Mouse (Mus musculus) heart, embryonic 11.5 days (tissue): ENCODE results near the gene Dlgap5. TPM values are rescaled to one million over a fixed set of nuclear protein-coding genes. Genes with fewer than 3 reads are reported as not detected.
"Not testable (repeated sequence)": the region's sequence is repeated elsewhere in the genome, so short reads cannot be mapped to it uniquely, and the experiment has no call there.

ENCODE experiments used
- ATAC-seq: fragments of 200-750 bp; cut with Nextera tagmentation; replicated peaks from 2 replicates; pipeline ENCODE4 v1.8.0; 2017; ENCODE audit warnings: moderate library complexity; ENCODE audit not compliant: insufficient number of reproducible peaks, low FRiP score, low TSS enrichment
- H3K27ac ChIP-seq: fragments of 300-500 bp; sonication (generic); 2 replicates; pipeline ENCODE4 v1.5.1; 2014; ENCODE audit warnings: mild to moderate bottlenecking, low read depth, low read length
- H3K27me3 ChIP-seq: fragments of 300-500 bp; sonication (generic); 2 replicates; pipeline ENCODE4 v1.6.1; 2014; ENCODE audit warnings: mild to moderate bottlenecking, low read length, mixed read lengths; ENCODE audit not compliant: control insufficient read depth, insufficient read depth
- H3K36me3 ChIP-seq: fragments of 300-500 bp; sonication (generic); 2 replicates; pipeline ENCODE4 v1.6.1; 2014; ENCODE audit warnings: mild to moderate bottlenecking, low read length, moderate library complexity, mixed read lengths; ENCODE audit not compliant: control insufficient read depth, insufficient read depth
- H3K4me1 ChIP-seq: fragments of 300-500 bp; sonication (generic); 2 replicates; pipeline ENCODE4 v1.6.1; 2014; ENCODE audit warnings: low read length; ENCODE audit not compliant: control insufficient read depth, insufficient read depth
- H3K4me2 ChIP-seq: fragments of 300-500 bp; sonication (generic); 2 replicates; pipeline ENCODE4 v1.6.1; 2014; ENCODE audit warnings: mild to moderate bottlenecking, moderate library complexity
- H3K4me3 ChIP-seq: fragments of 300-500 bp; sonication (generic); 2 replicates; pipeline ENCODE4 v1.5.1; 2014; ENCODE audit warnings: low read depth, low read length
- H3K9ac ChIP-seq: fragments of 300-500 bp; sonication (generic); 2 replicates; pipeline ENCODE4 v1.6.1; 2014; ENCODE audit warnings: mild to moderate bottlenecking, low read depth, low read length, moderate library complexity
- H3K9me3 ChIP-seq: fragments of 300-500 bp; sonication (generic); replicated peaks from 2 replicates; pipeline ENCODE4 v1.6.1; 2016; ENCODE audit warnings: low read length; ENCODE audit not compliant: control insufficient read depth
- WGBS: fragments of 180-500 bp; shearing (Covaris S2); extraction: QIAGEN DNeasy Blood & Tissue Kit; methylation state at CpG from one replicate; pipeline ENCODE4 v1.1.7; 2014; ENCODE audit not compliant: insufficient replicate concordance; 5-methylcytosine and 5-hydroxymethylcytosine counted together
- polyA plus RNA-seq: library from polyadenylated mRNA; unstranded; fragments of >200 nt; fragmentation: Nextera tagmentation; extraction: Ambion mirVana; gene quantifications from 2 replicates; pipeline ENCODE4 v1.2.1, GENCODE M21; 2014

The Dlgap5 gene
- 47.8 and 47.9 TPM in 2 replicates for polyA plus RNA-seq

- ATAC-seq, result peak; percentile 92
- peak within 1 kb of the TSS; percentile 77 for H3K9ac ChIP-seq
- H3K27me3 ChIP-seq, result no peaks in the 10 kb centered on the region
- peaks cover 10% of the 10 kb centered on the region for H3K4me1 ChIP-seq
- no peaks in the 10 kb centered on the region for H3K9me3 ChIP-seq
- peaks cover 5% of the 10 kb centered on the region; the same call in 1 of the 2 replicates for H3K36me3 ChIP-seq
- no peak within 1 kb of the TSS for H3K27ac ChIP-seq
- peak within 1 kb of the TSS; percentile 78 for H3K4me2 ChIP-seq
- 2% methylated on average over 35 of the region's 36 CpGs for WGBS
- H3K4me3 ChIP-seq, result peak within 1 kb of the TSS; percentile 78
These were observed at the start of gene Dlgap5 for GRCm38 (mm10) chr14:47417775-47418665. Dlgap5 (minus strand) TSS chr14:47418407.

- 47% methylated on average over 7 of the region's 7 CpGs for WGBS
These were observed 47.4 kb upstream of the Dlgap5 start for GRCm38 (mm10) chr14:47465468-47466175.

DNA sequence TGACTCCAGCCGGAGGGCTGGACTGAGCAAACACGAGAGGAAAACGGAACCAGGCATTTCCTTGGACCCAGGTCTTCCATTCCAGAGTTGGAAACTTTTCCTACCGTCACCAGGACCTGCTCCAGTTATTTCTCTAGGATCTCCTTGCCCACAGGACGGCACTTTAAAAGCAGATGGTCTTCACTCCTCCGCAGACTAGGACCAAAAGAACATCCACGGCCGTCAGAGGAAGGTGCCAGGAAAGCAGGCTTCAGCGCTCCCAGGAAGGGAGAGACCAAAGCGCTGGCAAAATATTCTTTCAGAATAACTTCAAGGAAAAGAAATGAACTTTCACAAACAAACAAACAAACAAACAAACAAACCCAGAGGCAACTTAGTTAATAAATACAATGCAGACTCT is 46.2 kb upstream of the Dlgap5 start:
- no peak for ATAC-seq
- H3K27ac ChIP-seq, result no peak overlapping the region
- no peaks in the 10 kb centered on the region for H3K9me3 ChIP-seq
- H3K36me3 ChIP-seq, result no peaks in the 10 kb centered on the region
- no peak overlapping the region for H3K4me2 ChIP-seq
- H3K4me3 ChIP-seq, result no peak overlapping the region
- H3K9ac ChIP-seq, result no peak overlapping the region
- WGBS, result 80% methylated on average over 10 of the region's 10 CpGs
- H3K4me1 ChIP-seq, result no peaks in the 10 kb centered on the region
- H3K27me3 ChIP-seq, result no peaks in the 10 kb centered on the region

More at GRCm38 (mm10) chr14:47465468-47466175, 47.4 kb upstream of the Dlgap5 start:
- no peak for ATAC-seq
- Histone ChIP-seq H3K4me2 (no peak overlapping the region), H3K4me1 (no peaks in the 10 kb centered on the region), H3K36me3 (no peaks in the 10 kb centered on the region), H3K9me3 (no peaks in the 10 kb centered on the region), H3K27me3 (no peaks in the 10 kb centered on the region), H3K4me3 (no peak overlapping the region), H3K9ac (no peak overlapping the region), H3K27ac (no peak overlapping the region)

GRCm38 (mm10) chr14:47462877-47463460 is 44.8 kb upstream of the Dlgap5 start:
- Histone ChIP-seq H3K9me3 (no peaks in the 10 kb centered on the region), H3K36me3 (no peaks in the 10 kb centered on the region), H3K27ac (no peak overlapping the region), H3K9ac (no peak overlapping the region), H3K4me2 (no peak overlapping the region), H3K4me3 (no peak overlapping the region), H3K27me3 (no peaks in the 10 kb centered on the region), H3K4me1 (no peaks in the 10 kb centered on the region)
- 72% methylated on average over 9 of the region's 9 CpGs for WGBS
- no peak for ATAC-seq

DNA sequence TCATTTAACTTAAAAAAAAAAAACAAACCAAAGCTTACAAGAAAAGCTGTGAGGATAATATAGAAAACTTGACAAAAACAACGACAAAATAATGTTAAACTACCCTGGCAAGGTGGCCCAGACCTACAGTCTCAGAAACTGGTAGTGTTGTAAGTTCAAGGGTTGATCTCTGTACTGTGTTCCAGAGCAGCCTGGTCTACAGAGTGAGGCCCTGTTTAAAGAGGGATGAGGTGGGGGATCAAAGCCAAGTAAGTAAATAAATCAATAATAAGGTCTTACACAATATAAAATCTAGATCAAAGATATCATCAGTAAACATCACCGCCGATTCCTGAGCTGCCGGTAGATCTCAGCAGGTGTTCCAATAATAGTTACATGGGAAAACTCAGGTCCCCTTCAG is 44.2 kb upstream of the Dlgap5 start:
- no peaks in the 10 kb centered on the region for H3K9me3 ChIP-seq
- H3K4me3 ChIP-seq, result no peak overlapping the region
- ATAC-seq, result no peak
- no peak overlapping the region for H3K27ac ChIP-seq
- WGBS, result 79% methylated on average over 4 of the region's 4 CpGs
- no peaks in the 10 kb centered on the region for H3K27me3 ChIP-seq
- no peak overlapping the region for H3K4me2 ChIP-seq
- no peaks in the 10 kb centered on the region for H3K36me3 ChIP-seq
- no peak overlapping the region for H3K9ac ChIP-seq
- H3K4me1 ChIP-seq, result no peaks in the 10 kb centered on the region

GRCm38 (mm10) chr14:47461997-47462396 is 43.8 kb upstream of the Dlgap5 start:
- no peak for ATAC-seq
- no peaks in the 10 kb centered on the region for H3K27me3 ChIP-seq
- H3K36me3 ChIP-seq, result no peaks in the 10 kb centered on the region
- no peak overlapping the region for H3K4me2 ChIP-seq
- no peak overlapping the region for H3K9ac ChIP-seq
- no peaks in the 10 kb centered on the region for H3K9me3 ChIP-seq
- no peak overlapping the region for H3K27ac ChIP-seq
- no peak overlapping the region for H3K4me3 ChIP-seq
- WGBS, result 74% methylated on average over 8 of the region's 8 CpGs
- no peaks in the 10 kb centered on the region for H3K4me1 ChIP-seq

DNA sequence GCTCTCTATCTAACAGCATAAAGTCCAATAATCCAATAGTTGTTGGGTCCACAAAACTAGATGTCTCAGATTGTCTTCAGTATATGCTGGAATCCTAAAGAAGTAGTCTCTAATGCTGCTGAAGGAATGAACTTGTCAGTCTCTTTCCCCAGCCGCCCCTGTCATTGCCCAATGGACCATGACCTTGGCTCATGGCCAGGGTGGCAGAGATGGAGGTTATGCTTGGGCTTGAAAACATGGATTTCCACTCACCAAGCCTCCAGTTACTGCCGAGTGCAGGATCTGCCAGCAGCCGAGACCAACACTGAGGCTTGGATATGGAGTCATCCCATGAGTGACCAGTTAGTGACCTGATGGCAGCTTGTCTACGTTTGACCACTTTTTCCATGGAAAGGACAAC is 41.3 kb upstream of the Dlgap5 start:
- H3K9ac ChIP-seq, result no peak overlapping the region
- 73% methylated on average over 4 of the region's 4 CpGs for WGBS
- no peaks in the 10 kb centered on the region for H3K27me3 ChIP-seq
- H3K36me3 ChIP-seq, result no peaks in the 10 kb centered on the region
- H3K4me3 ChIP-seq, result no peak overlapping the region
- ATAC-seq, result no peak
- no peaks in the 10 kb centered on the region for H3K9me3 ChIP-seq
- no peak overlapping the region for H3K27ac ChIP-seq
- H3K4me2 ChIP-seq, result no peak overlapping the region
- no peaks in the 10 kb centered on the region for H3K4me1 ChIP-seq

DNA sequence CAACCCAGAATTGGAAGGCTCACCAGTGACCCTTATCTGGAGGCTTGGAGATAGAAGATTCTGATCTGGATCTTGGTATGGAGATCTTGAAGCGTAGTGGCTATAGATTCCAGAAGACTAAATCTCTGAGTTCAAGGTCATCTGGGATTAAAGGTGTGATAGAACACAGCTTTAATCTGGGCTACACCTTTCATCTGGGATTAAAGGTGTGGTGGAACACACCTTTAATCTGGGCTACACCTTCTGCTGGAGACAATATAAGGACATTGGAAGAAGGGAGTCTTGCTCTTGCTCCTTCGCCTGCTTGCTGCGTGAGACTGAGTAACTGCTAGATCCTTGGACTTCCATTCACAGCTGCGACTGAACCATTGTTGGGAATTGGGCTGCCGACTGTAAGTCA is 31.9 kb upstream of the Dlgap5 start, which contains the start of gene Fbxo34:
TSS of gene Fbxo34 (plus strand) at position 301 of the 400 bp plus-strand sequence.
- not testable (repeated sequence) for H3K27me3 ChIP-seq, H3K27ac ChIP-seq, ATAC-seq, H3K9ac ChIP-seq, H3K4me2 ChIP-seq, H3K9me3 ChIP-seq, H3K4me1 ChIP-seq, H3K36me3 ChIP-seq, H3K4me3 ChIP-seq
- whole genome bisulfite sequencing, result 73% methylated on average over 2 of the region's 5 CpGs
